Mouse (Mus musculus) gastrocnemius, adult 2 months (tissue): Measurements from ENCODE around the gene Fam50a. TPM values are rescaled to one million over a fixed set of nuclear protein-coding genes. Genes with fewer than 3 reads are reported as not detected.
A peak's percentile ranks its signal among the peaks of the same experiment; 100 is the strongest.

Source experiments
- DNase-seq: peaks from one replicate; pipeline ENCODE4 v3.0.0; 2022
- H3K27ac ChIP-seq: fragments of 200-600 bp; 2 replicates; pipeline ENCODE4 v1.8.1; 2022; ENCODE audit warnings: mild to moderate bottlenecking
- H3K4me3 ChIP-seq: fragments of 200-600 bp; 2 replicates; pipeline ENCODE4 v1.8.1; 2022; ENCODE audit warnings: mild to moderate bottlenecking, moderate library complexity
- CTCF ChIP-seq: fragments of 200-600 bp; IDR thresholded peaks from 2 replicates; pipeline ENCODE4 v1.8.1; 2022; ENCODE audit warnings: antibody characterized with exemption, mild to moderate bottlenecking, moderate library complexity
- intact Hi-C: fragments of 180-260 bp; cut with DNase I; formaldehyde crosslinking; loops from one replicate; pipeline ENCODE4 v1.15.1; 2025
- microRNA-seq: library from miRNA; unstranded; fragments of <30 nt; microRNA quantifications from one replicate; pipeline ENCODE4 v1.2.0, GENCODE M21; 2021
- total RNA-seq, 2 experiments: library from RNA; stranded (reverse); gene quantifications; 2 replicates each; pipeline ENCODE4 v1.2.3; 2021

Fam50a gene
- total RNA-seq, 2 experiments from 2014 or later, result 22.5 to 27.6 TPM

- intact Hi-C loops, result no loop called here
- no peak overlapping the region for H3K4me3 ChIP-seq
- no peak for TF ChIP-seq CTCF
- no peak for DNase-seq
- no peak overlapping the region for H3K27ac ChIP-seq
Measured at GRCm38 (mm10) chrX:74359171-74359570, 46.3 kb downstream of the Fam50a start.

- DNase-seq, result no peak
- intact Hi-C loops, result loop anchor here (5.0 kb wide), 1 partner anchor 60 kb away; no protein-coding TSS in a partner anchor
- Histone ChIP-seq H3K4me3 (peak overlapping the region; percentile 71), H3K27ac (peak overlapping the region; percentile 93)
- no peak for TF ChIP-seq CTCF
Measured at GRCm38 (mm10) chrX:74367512-74367911, 54.7 kb downstream of the Fam50a start.

- peak overlapping the region; percentile 93 for H3K27ac ChIP-seq
- intact Hi-C loops, result loop anchor here (5.0 kb wide), 1 partner anchor 61 kb away; no protein-coding TSS in a partner anchor
- TF ChIP-seq CTCF, result peak; percentile 20; the same call in 1 of the 2 replicates
- DNase-seq, result peak; percentile 86
- peak overlapping the region; percentile 71 for H3K4me3 ChIP-seq
Measured at GRCm38 (mm10) chrX:74368209-74368909, 55.5 kb downstream of the Fam50a start.

Small RNA genes lying within 50 kb of the gene (microRNA-seq; reads per million reads assigned to microRNA genes)
- gene Mir7091 (not detected), gene Mir7092 (not detected)

Other genes starting within 250 kb of the Fam50a start
- gene Opn1mw, start 185.6 kb upstream of the Fam50a start, total RNA-seq, result not detected
- 10 to 100 TPM; 29.0 to 29.3 TPM for gene Mecp2, start 177.7 kb upstream of the Fam50a start, total RNA-seq
- gene Tex28, start 145.2 kb upstream of the Fam50a start, total RNA-seq, result not detected
- not detected for gene Tktl1, start 135.8 kb upstream of the Fam50a start, total RNA-seq
- gene Flna, start 63.2 kb upstream of the Fam50a start, total RNA-seq, result 10 to 100 TPM; 32.3 to 48.3 TPM
- gene Emd, start 58.3 kb upstream of the Fam50a start, total RNA-seq, result 10 to 100 TPM; 25.7 to 30.3 TPM
- gene Rpl10, start 42.2 kb upstream of the Fam50a start, total RNA-seq, result 100 to 1,000 TPM; 165 to 212 TPM
- gene Taz, start 31.1 kb upstream of the Fam50a start, total RNA-seq, result 10 to 100 TPM; 48.5 to 48.7 TPM
- gene Dnase1l1, start 30.7 kb upstream of the Fam50a start, total RNA-seq, result 100 to 1,000 TPM in 1 of 2 experiments, 10 to 100 TPM in 1; 98.0 to 105 TPM
- gene Atp6ap1, start 15.9 kb upstream of the Fam50a start, total RNA-seq, result 10 to 100 TPM; 77.8 to 95.1 TPM
- 10 to 100 TPM; 30.6 to 36.0 TPM for gene Gdi1, start 8.0 kb upstream of the Fam50a start, total RNA-seq
- under 1 TPM; 0.15 to 0.50 TPM for gene Plxna3, start 16.0 kb downstream of the Fam50a start, total RNA-seq
- 10 to 100 TPM; 33.9 to 37.1 TPM for gene Lage3, start 40.6 kb downstream of the Fam50a start, total RNA-seq
- 10 to 100 TPM; 55.6 to 63.7 TPM for gene Ubl4a, start 60.2 kb downstream of the Fam50a start, total RNA-seq
- 1 to 10 TPM; 2.5 TPM for gene Slc10a3, start 60.3 kb downstream of the Fam50a start, total RNA-seq
- 10 to 100 TPM; 13.2 to 13.6 TPM for gene Fam3a, start 80.2 kb downstream of the Fam50a start, total RNA-seq
- gene Ikbkg, start 80.3 kb downstream of the Fam50a start, total RNA-seq, result 10 to 100 TPM; 21.2 to 26.8 TPM
- gene G6pdx, start 116.2 kb downstream of the Fam50a start, total RNA-seq, result 1 to 10 TPM; 4.2 to 4.7 TPM
- not detected for gene Gm6880, start 168.4 kb downstream of the Fam50a start, total RNA-seq